Mouse (Mus musculus) heart, postnatal 0 days (tissue): ENCODE measurements around the gene Zpbp.

Experiments used
- CTCF ChIP-seq: IDR thresholded peaks from 2 replicates; pipeline ENCODE4 v1.5.1; 2016; ENCODE audit warnings: antibody characterized with exemption, control low read depth, low read depth
- EP300 ChIP-seq: IDR thresholded peaks from 2 replicates; pipeline ENCODE4 v1.6.1; 2016; ENCODE audit warnings: antibody characterized with exemption, low read depth

- TF ChIP-seq CTCF (no peak), EP300 (no peak)
These were observed 44.0 kb upstream of the Zpbp start for GRCm38 (mm10) chr11:11506187-11506586.
